Mouse (Mus musculus) heart, postnatal 0 days (tissue): Measurements from ENCODE around the gene Fam120b. TPM values are rescaled to one million over a fixed set of nuclear protein-coding genes. Genes with fewer than 3 reads are reported as not detected.

Source experiments
- ATAC-seq: fragments of 200-750 bp; cut with Nextera tagmentation; 2 replicates; pipeline ENCODE4 v1.8.0; 2017; ENCODE audit warnings: low read depth, moderate number of reproducible peaks, moderate library complexity; ENCODE audit not compliant: insufficient read depth
- DNase-seq: peaks from one replicate; pipeline ENCODE4 v3.0.0-alpha.2; 2016; ENCODE audit warnings: low spot score
- H3K27ac ChIP-seq: fragments of 300-500 bp; sonication (generic); 2 replicates; pipeline ENCODE4 v1.5.1; 2014; ENCODE audit warnings: low read depth, mild to moderate bottlenecking
- H3K27me3 ChIP-seq: fragments of 300-500 bp; sonication (generic); 2 replicates; pipeline ENCODE4 v1.6.1; 2014; ENCODE audit warnings: low read length, mixed read lengths; ENCODE audit not compliant: control insufficient read depth, insufficient read depth
- H3K36me3 ChIP-seq: fragments of 300-500 bp; sonication (generic); replicated peaks from 2 replicates; pipeline ENCODE4 v1.6.1; 2014; ENCODE audit warnings: low read length, mixed read lengths; ENCODE audit not compliant: control insufficient read depth, insufficient read depth
- H3K4me1 ChIP-seq: fragments of 300-500 bp; sonication (generic); 2 replicates; pipeline ENCODE4 v1.6.1; 2014; ENCODE audit warnings: antibody characterized with exemption; ENCODE audit not compliant: control insufficient read depth, insufficient read depth
- H3K4me2 ChIP-seq: fragments of 300-500 bp; sonication (generic); 2 replicates; pipeline ENCODE4 v1.6.1; 2014; ENCODE audit warnings: low read depth, mild to moderate bottlenecking, low read length, moderate library complexity
- H3K4me3 ChIP-seq: fragments of 300-500 bp; sonication (generic); 2 replicates; pipeline ENCODE4 v1.5.1; 2014; ENCODE audit warnings: low read depth, low read length
- H3K9ac ChIP-seq: fragments of 300-500 bp; sonication (generic); replicated peaks from 2 replicates; pipeline ENCODE4 v1.6.1; 2014; ENCODE audit warnings: low read depth, low read length, mixed read lengths
- H3K9me3 ChIP-seq: fragments of 300-500 bp; sonication (generic); replicated peaks from 2 replicates; pipeline ENCODE4 v1.6.1; 2016; ENCODE audit warnings: low read length; ENCODE audit not compliant: control insufficient read depth
- CTCF ChIP-seq: IDR thresholded peaks from 2 replicates; pipeline ENCODE4 v1.5.1; 2016; ENCODE audit warnings: antibody characterized with exemption, control low read depth, low read depth
- EP300 ChIP-seq: IDR thresholded peaks from 2 replicates; pipeline ENCODE4 v1.6.1; 2016; ENCODE audit warnings: antibody characterized with exemption, low read depth
- WGBS: fragments of 180-500 bp; shearing (Covaris S2); extraction: QIAGEN DNeasy Blood & Tissue Kit; methylation state at CpG from one replicate; pipeline ENCODE4 v1.1.7; 2014; 5-methylcytosine and 5-hydroxymethylcytosine counted together
- polyA plus RNA-seq: library from polyadenylated mRNA; unstranded; fragments of >200 nt; fragmentation: Nextera tagmentation; extraction: Ambion mirVana; gene quantifications from 2 replicates; pipeline ENCODE4 v1.2.1, GENCODE M21; 2015
- total RNA-seq: library from RNA; depleted of rRNA; stranded (reverse); fragments of >200 nt; gene quantifications from 2 replicates; pipeline ENCODE4 v1.2.3, GENCODE M21; 2014; ENCODE audit warnings: low replicate concordance

The Fam120b gene
- total and polyA plus RNA-seq, 2 experiments from 2014 or later: 10.5 to 10.9 TPM

GRCm38 (mm10) chr17:15389356-15389755 is 6.6 kb upstream of the Fam120b start:
- Histone ChIP-seq H3K4me2 (no peak overlapping the region), H3K9me3 (no peaks in the 10 kb centered on the region), H3K4me3 (no peak overlapping the region), H3K4me1 (no peaks in the 10 kb centered on the region), H3K36me3 (no peaks in the 10 kb centered on the region), H3K27me3 (0 out of 2 replicates have a peak, but pooled peaks cover 11% of the 10 kb centered on the region), H3K27ac (no peak overlapping the region), H3K9ac (no peak overlapping the region)
- DNase-seq: no peak
- TF ChIP-seq CTCF: no peak
- no peak for TF ChIP-seq EP300
- 69% methylated on average over 8 of the region's 8 CpGs for WGBS
- no peak for ATAC-seq

- no peak overlapping the region for H3K4me3 ChIP-seq
- WGBS: 96% methylated on average over 17 of the region's 17 CpGs
- TF ChIP-seq EP300 (no peak), CTCF (no peak)
- no peaks in the 10 kb centered on the region for H3K9me3 ChIP-seq
- no peak overlapping the region for H3K27ac ChIP-seq
- no peak overlapping the region for H3K4me2 ChIP-seq
- ATAC-seq (no peak), DNase-seq (no peak)
- peaks cover 33% of the 10 kb centered on the region for H3K36me3 ChIP-seq
- peaks cover 8% of the 10 kb centered on the region for H3K4me1 ChIP-seq
- no peaks in the 10 kb centered on the region for H3K27me3 ChIP-seq
- H3K9ac ChIP-seq: no peak overlapping the region
These were observed 5.7 kb downstream of the Fam120b start for GRCm38 (mm10) chr17:15401716-15402115.

GRCm38 (mm10) chr17:15406576-15406975 is 10.6 kb downstream of the Fam120b start:
- DNase-seq: no peak
- no peak for ATAC-seq
- 91% methylated on average over 2 of the region's 2 CpGs for WGBS
- Histone ChIP-seq H3K36me3 (peaks cover 64% of the 10 kb centered on the region), H3K9ac (no peak overlapping the region), H3K4me1 (no peaks in the 10 kb centered on the region), H3K27ac (no peak overlapping the region), H3K4me2 (no peak overlapping the region), H3K27me3 (no peaks in the 10 kb centered on the region), H3K4me3 (no peak overlapping the region), H3K9me3 (no peaks in the 10 kb centered on the region)
- no peak for TF ChIP-seq EP300
- no peak for TF ChIP-seq CTCF

GRCm38 (mm10) chr17:15409261-15409660 is 13.3 kb downstream of the Fam120b start:
- TF ChIP-seq EP300 (no peak), CTCF (no peak)
- Histone ChIP-seq H3K27ac (no peak overlapping the region), H3K4me3 (no peak overlapping the region), H3K9me3 (no peaks in the 10 kb centered on the region), H3K9ac (no peak overlapping the region), H3K4me2 (no peak overlapping the region), H3K27me3 (no peaks in the 10 kb centered on the region), H3K4me1 (no peaks in the 10 kb centered on the region), H3K36me3 (peaks cover 64% of the 10 kb centered on the region)
- 82% methylated on average over 10 of the region's 10 CpGs for WGBS
- DNase-seq: no peak
- no peak for ATAC-seq

GRCm38 (mm10) chr17:15410861-15411260 is 14.9 kb downstream of the Fam120b start:
- H3K9ac ChIP-seq: no peak overlapping the region
- TF ChIP-seq CTCF: no peak
- no peak for TF ChIP-seq EP300
- H3K27me3 ChIP-seq: no peaks in the 10 kb centered on the region
- H3K4me3 ChIP-seq: no peak overlapping the region
- WGBS: 88% methylated on average over 1 of the region's 1 CpGs
- no peak for DNase-seq
- H3K27ac ChIP-seq: no peak overlapping the region
- H3K9me3 ChIP-seq: no peaks in the 10 kb centered on the region
- no peak for ATAC-seq
- H3K36me3 ChIP-seq: peaks cover 68% of the 10 kb centered on the region
- H3K4me1 ChIP-seq: no peaks in the 10 kb centered on the region
- no peak overlapping the region for H3K4me2 ChIP-seq

- DNase-seq (no peak), ATAC-seq (no peak)
- Histone ChIP-seq H3K9ac (no peak overlapping the region), H3K4me3 (no peak overlapping the region), H3K4me1 (no peaks in the 10 kb centered on the region), H3K27me3 (no peaks in the 10 kb centered on the region), H3K36me3 (peaks cover 80% of the 10 kb centered on the region), H3K27ac (no peak overlapping the region), H3K4me2 (no peak overlapping the region), H3K9me3 (no peaks in the 10 kb centered on the region)
- TF ChIP-seq EP300 (no peak), CTCF (no peak)
- WGBS: 91% methylated on average over 12 of the region's 12 CpGs
These were observed 20.7 kb downstream of the Fam120b start for GRCm38 (mm10) chr17:15416596-15417215.
